Mouse (Mus musculus) cerebellum, postnatal 4 days (tissue): ENCODE data around the gene Ep400.
A peak's percentile ranks its signal among the peaks of the same experiment; 100 is the strongest.

Experiments used
- DNase-seq, 2 experiments: peaks; one replicate each; pipeline ENCODE4 v3.0.0; 2022; ENCODE audit warnings: low spot score in 2 of 2, mixed read lengths in 1 of 2

Gene Ep400

GRCm38 (mm10) chr5:110665486-110666121, 104.9 kb downstream of the Ep400 start:
- no peak for DNase-seq

- DNase-seq: no peak
Measured at GRCm38 (mm10) chr5:110664750-110665269, 105.7 kb downstream of the Ep400 start.

- DNase-seq: no peak
Measured at GRCm38 (mm10) chr5:110664041-110664440, 106.5 kb downstream of the Ep400 start.

DNA sequence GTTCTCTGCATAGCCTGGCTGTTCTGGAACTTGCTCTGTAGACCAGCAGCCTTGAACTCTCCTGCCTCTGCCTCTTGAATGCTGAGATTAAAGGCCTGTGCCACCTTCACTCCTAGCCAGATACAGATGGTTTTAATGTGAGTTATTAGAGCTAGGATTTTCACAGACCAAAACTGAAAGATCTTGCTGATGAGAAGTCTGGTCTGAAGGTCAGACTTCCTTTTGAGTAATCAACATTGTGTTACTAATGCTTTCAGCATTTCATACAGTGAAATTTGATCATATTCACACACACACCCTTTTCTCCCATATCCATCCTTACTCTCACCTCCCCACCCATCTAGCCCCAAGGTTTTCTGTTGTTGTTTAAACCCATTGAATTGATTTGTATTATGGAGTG, 110.8 kb downstream of the Ep400 start:
- DNase-seq: no peak

DNA sequence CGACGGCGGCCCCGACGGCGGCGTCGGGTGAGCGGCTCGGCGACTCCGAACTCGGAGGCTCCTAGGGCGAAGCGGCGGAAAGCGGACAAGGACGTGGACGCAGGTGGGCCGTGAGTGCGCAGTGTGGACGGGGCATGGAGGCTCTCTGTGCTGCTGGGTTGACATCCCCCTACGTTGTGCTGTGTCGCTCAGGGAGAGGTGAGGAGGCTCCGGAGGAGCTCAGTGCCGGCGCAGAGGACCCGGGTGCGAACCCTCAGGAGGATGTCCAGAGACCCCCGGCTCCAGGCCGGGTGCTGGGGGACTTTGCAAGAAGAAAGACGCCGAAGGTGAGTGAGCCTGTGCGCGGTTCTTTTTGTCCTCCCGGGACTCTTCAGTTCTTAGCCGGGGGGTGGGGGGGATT, 116.8 kb downstream of the Ep400 start:
- DNase-seq: peak in 1 of 2 experiments; percentile 32

DNA sequence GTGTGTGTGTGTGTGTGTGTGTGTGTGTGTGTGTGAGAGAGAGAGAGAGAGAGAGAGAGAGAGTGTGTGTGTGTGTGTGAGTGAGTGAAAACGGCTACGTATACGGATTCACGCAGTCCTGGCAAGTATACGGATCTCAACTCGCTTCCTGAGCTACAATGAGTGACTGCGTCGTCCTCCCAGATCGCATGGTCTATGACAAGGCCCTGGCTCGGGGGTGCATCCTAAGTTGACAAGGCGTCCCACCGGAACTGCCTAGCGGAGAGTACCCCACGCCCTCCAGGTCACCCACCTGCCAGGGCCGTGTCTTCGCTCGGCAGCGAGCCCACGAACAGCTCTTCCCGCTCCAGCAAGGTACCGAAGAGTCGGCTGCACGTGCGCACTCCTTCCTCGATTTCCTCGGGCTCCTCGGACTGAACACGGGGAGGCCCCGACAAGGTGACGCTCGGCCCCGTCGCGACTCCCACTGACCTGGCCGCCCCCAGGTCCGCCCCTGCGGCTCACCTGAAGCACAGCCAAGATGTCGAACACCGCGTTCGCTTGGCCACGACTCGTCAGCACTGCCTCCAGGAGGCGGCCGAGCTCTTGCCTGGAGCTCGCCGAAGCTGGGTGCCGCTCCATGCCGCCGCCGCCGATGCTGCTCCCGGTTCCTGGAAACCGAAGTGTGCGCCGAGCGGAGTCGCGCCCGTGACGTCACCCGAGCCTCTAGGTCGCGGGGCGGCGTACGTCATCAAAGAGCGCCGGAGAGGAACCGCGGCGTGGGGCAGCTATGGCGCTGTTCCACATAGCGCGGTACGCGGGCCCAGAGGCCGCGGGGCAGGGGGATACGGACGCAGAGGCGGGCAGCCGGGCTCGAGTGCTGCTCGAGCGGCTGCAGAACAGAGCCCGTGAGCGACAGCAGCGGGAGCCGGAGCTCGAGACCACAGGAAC, 117.5 kb downstream of the Ep400 start, which contains the start of the genes Noc4l and Ddx51:
TSS of gene Noc4l (minus strand) at position 699 of the 930 bp plus-strand sequence.
TSS of gene Ddx51 (plus strand) at position 733 of the 930 bp plus-strand sequence.
- DNase-seq: peak; percentile 98 to 99

- no peak for DNase-seq
Measured at GRCm38 (mm10) chr5:110646377-110646776, 124.1 kb downstream of the Ep400 start.

- DNase-seq: peak; percentile 57 to 72
Measured at GRCm38 (mm10) chr5:110639459-110639858, 131.1 kb downstream of the Ep400 start.

DNA sequence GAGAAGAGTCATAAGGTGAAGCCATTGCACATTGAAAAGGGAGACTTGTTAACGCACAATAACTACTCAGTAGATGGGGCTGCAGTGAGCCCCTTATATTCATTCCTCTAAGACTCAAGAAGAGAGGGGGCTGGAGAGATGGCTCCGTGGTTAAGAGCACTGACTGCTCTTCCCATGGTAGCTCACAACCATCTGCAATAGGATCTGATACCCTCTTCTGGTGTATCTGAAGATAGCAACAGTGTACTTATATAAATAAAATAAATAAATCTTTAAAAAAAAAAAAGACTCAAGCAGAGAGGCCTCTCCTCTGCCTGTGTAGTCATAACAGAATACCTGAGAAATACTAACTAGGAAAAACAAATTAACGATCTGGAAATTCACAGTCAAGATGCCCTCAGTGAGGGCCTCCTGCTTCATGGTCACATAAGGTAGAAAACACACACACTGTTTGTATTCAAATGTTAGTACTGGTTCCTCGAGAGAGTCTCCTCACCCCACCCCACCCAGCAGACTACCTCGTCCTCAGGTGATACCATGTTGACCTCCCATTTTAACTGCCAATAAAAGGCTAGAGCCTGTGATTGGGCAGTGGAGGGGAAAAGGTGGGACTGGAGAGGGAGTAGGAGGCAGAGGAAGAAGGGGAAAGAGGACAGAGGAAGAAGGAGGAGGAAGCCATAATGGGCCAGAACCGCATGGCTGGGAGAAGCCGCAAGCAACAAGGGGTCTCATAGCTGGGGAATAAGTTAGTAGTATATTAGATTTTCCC, 132.0 kb downstream of the Ep400 start:
- no peak for DNase-seq

- no peak for DNase-seq
Measured at GRCm38 (mm10) chr5:110635951-110636707, 134.4 kb downstream of the Ep400 start.

GRCm38 (mm10) chr5:110629525-110630120, 140.9 kb downstream of the Ep400 start:
- no peak for DNase-seq

DNA sequence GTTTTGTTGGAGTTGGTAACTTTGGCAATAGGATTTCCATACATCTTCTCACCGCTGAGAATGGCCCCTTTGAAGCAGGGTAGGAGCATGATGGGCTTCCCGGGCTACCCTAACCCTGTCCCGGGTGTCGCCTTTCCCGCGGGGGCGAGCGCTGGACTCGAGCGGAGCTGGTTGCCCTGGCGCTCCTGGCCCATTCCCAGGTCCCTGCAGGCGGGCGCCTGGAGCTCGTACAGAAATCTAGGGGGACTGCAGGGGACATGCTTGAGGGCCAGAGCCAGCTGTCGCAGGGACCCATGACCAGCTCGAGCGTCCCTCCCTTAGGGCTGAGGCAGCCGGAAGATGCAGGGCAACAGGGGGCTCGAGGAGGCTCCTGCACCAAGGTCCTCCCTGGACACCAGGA, 142.4 kb downstream of the Ep400 start:
- DNase-seq: no peak

DNA sequence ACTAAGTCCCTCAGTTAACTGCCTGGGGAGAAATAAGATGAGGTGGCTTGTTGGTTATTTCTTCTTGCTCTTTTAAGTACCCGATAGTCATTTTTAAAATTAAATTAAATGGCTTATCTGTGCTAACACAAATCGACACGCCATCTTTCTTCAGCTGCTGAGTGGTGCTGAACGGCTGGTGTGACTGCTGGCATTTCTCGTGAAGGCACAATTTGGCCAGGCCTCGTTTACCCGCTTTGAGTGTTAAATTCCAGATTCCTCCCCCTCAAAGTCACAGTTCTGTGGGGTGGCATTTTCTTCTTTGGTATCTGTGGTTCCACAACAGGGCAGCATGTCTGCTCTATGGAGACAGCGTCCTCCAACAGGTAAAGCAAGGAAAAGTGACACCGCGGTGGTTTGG, 143.2 kb downstream of the Ep400 start:
- no peak for DNase-seq

DNA sequence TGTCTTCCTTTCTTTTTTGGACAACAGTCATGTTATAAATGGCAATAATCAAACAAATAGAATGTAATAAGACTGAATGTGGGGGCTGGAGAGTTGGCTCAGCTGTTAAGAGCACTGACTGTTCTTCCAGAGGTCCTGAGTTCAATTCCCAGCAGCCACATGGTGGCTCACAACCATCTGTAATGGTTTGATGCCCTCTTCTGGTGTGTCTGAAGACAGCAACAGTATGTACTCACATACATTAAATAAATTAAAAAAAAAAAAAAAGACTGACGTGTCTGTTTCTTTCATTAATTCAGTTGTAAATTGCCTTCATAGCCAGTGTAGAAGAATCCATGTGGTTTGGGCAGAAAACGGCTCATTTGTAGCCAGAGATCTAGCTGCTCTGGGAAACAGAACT, 146.2 kb downstream of the Ep400 start:
- DNase-seq: no peak

GRCm38 (mm10) chr5:110619226-110619625, 151.3 kb downstream of the Ep400 start:
- no peak for DNase-seq
